Mouse (Mus musculus) forebrain, embryonic 13.5 days (tissue): ENCODE data around the gene Ank2. TPM values are rescaled to one million over a fixed set of nuclear protein-coding genes. Genes with fewer than 3 reads are reported as not detected.

Source experiments
- ATAC-seq: fragments of 200-750 bp; cut with Nextera tagmentation; 2 replicates; pipeline ENCODE4 v1.8.0; 2017
- H3K27ac ChIP-seq: fragments of 300-500 bp; sonication (generic); 2 replicates; pipeline ENCODE4 v1.5.1; 2015; ENCODE audit warnings: inconsistent platforms, mild to moderate bottlenecking, moderate library complexity
- H3K27me3 ChIP-seq: fragments of 300-500 bp; sonication (generic); 2 replicates; pipeline ENCODE4 v1.6.1; 2015; ENCODE audit warnings: mild to moderate bottlenecking, inconsistent platforms
- H3K36me3 ChIP-seq: fragments of 300-500 bp; sonication (generic); 2 replicates; pipeline ENCODE4 v1.6.1; 2015; ENCODE audit warnings: mild to moderate bottlenecking, inconsistent platforms; ENCODE audit not compliant: poor library complexity, severe bottlenecking
- H3K4me1 ChIP-seq: fragments of 300-500 bp; sonication (generic); 2 replicates; pipeline ENCODE4 v1.6.1; 2015; ENCODE audit warnings: inconsistent platforms
- H3K4me2 ChIP-seq: fragments of 300-500 bp; sonication (generic); 2 replicates; pipeline ENCODE4 v1.6.1; 2015; ENCODE audit warnings: inconsistent platforms, mild to moderate bottlenecking, moderate library complexity
- H3K4me3 ChIP-seq: fragments of 300-500 bp; sonication (generic); 2 replicates; pipeline ENCODE4 v1.5.1; 2015; ENCODE audit warnings: mild to moderate bottlenecking, inconsistent platforms
- H3K9ac ChIP-seq: fragments of 300-500 bp; sonication (generic); 2 replicates; pipeline ENCODE4 v1.6.1; 2015; ENCODE audit warnings: mild to moderate bottlenecking, inconsistent platforms
- H3K9me3 ChIP-seq: fragments of 300-500 bp; sonication (generic); replicated peaks from 2 replicates; pipeline ENCODE4 v1.6.1; 2016; ENCODE audit warnings: inconsistent platforms
- WGBS: fragments of 180-500 bp; shearing (Covaris S2); methylation state at CpG from one replicate; pipeline ENCODE4 v1.1.7; 2015; 5-methylcytosine and 5-hydroxymethylcytosine counted together
- polyA plus RNA-seq: library from polyadenylated mRNA; unstranded; fragments of >200 nt; fragmentation: Nextera tagmentation; extraction: Ambion mirVana; gene quantifications from 2 replicates; pipeline ENCODE4 v1.2.1, GENCODE M21; 2015

Ank2 gene
- polyA plus RNA-seq, 1 experiment from 2014 or later: 125 TPM

- no peak overlapping the region for H3K27ac ChIP-seq
- no peak overlapping the region for H3K9ac ChIP-seq
- H3K36me3 ChIP-seq: no peaks in the 10 kb centered on the region
- 91% methylated on average over 3 of the region's 3 CpGs for WGBS
- H3K4me2 ChIP-seq: no peak overlapping the region
- H3K4me1 ChIP-seq: no peaks in the 10 kb centered on the region
- H3K9me3 ChIP-seq: no peaks in the 10 kb centered on the region
- H3K27me3 ChIP-seq: no peaks in the 10 kb centered on the region
- no peak for ATAC-seq
- no peak overlapping the region for H3K4me3 ChIP-seq
These were observed 389.7 kb downstream of the Ank2 start for GRCm38 (mm10) chr3:127109413-127109812.

GRCm38 (mm10) chr3:127108481-127108880, 390.7 kb downstream of the Ank2 start:
- WGBS: 86% methylated on average over 2 of the region's 2 CpGs
- Histone ChIP-seq H3K4me3 (no peak overlapping the region), H3K27me3 (no peaks in the 10 kb centered on the region), H3K4me2 (no peak overlapping the region), H3K36me3 (0 out of 2 replicates have a peak, but pooled peaks cover 3% of the 10 kb centered on the region), H3K9me3 (no peaks in the 10 kb centered on the region), H3K9ac (no peak overlapping the region), H3K27ac (no peak overlapping the region), H3K4me1 (no peaks in the 10 kb centered on the region)
- no peak for ATAC-seq

- no peak for ATAC-seq
- 0 out of 2 replicates have a peak, but pooled peaks cover 3% of the 10 kb centered on the region for H3K36me3 ChIP-seq
- H3K4me2 ChIP-seq: no peak overlapping the region
- no peaks in the 10 kb centered on the region for H3K9me3 ChIP-seq
- H3K9ac ChIP-seq: no peak overlapping the region
- H3K27ac ChIP-seq: no peak overlapping the region
- H3K4me3 ChIP-seq: no peak overlapping the region
- no peaks in the 10 kb centered on the region for H3K4me1 ChIP-seq
- 77% methylated on average over 5 of the region's 5 CpGs for WGBS
- H3K27me3 ChIP-seq: no peaks in the 10 kb centered on the region
These were observed 391.9 kb downstream of the Ank2 start for GRCm38 (mm10) chr3:127107281-127107680.

- WGBS: 100% methylated on average over 1 of the region's 1 CpGs
- H3K27ac ChIP-seq: no peak overlapping the region
- H3K4me1 ChIP-seq: no peaks in the 10 kb centered on the region
- ATAC-seq: no peak
- H3K36me3 ChIP-seq: 0 out of 2 replicates have a peak, but pooled peaks cover 8% of the 10 kb centered on the region
- H3K4me3 ChIP-seq: no peak overlapping the region
- no peaks in the 10 kb centered on the region for H3K27me3 ChIP-seq
- no peaks in the 10 kb centered on the region for H3K9me3 ChIP-seq
- H3K9ac ChIP-seq: no peak overlapping the region
- H3K4me2 ChIP-seq: no peak overlapping the region
These were observed 397.8 kb downstream of the Ank2 start for GRCm38 (mm10) chr3:127101326-127101725.

GRCm38 (mm10) chr3:127097745-127098144, 401.4 kb downstream of the Ank2 start:
- Histone ChIP-seq H3K27me3 (no peaks in the 10 kb centered on the region), H3K9ac (no peak overlapping the region), H3K4me1 (no peaks in the 10 kb centered on the region), H3K27ac (no peak overlapping the region), H3K4me2 (no peak overlapping the region), H3K4me3 (no peak overlapping the region), H3K9me3 (no peaks in the 10 kb centered on the region), H3K36me3 (0 out of 2 replicates have a peak, but pooled peaks cover 5% of the 10 kb centered on the region)
- no peak for ATAC-seq
- 96% methylated on average over 1 of the region's 1 CpGs for WGBS

GRCm38 (mm10) chr3:127097106-127097505, 402.0 kb downstream of the Ank2 start:
- ATAC-seq: no peak
- WGBS: 97% methylated on average over 1 of the region's 1 CpGs
- no peak overlapping the region for H3K4me2 ChIP-seq
- H3K36me3 ChIP-seq: 0 out of 2 replicates have a peak, but pooled peaks cover 5% of the 10 kb centered on the region
- no peaks in the 10 kb centered on the region for H3K9me3 ChIP-seq
- H3K27ac ChIP-seq: no peak overlapping the region
- H3K4me1 ChIP-seq: no peaks in the 10 kb centered on the region
- H3K9ac ChIP-seq: no peak overlapping the region
- no peaks in the 10 kb centered on the region for H3K27me3 ChIP-seq
- no peak overlapping the region for H3K4me3 ChIP-seq

GRCm38 (mm10) chr3:127093631-127094030, 405.5 kb downstream of the Ank2 start:
- Histone ChIP-seq H3K4me3 (no peak overlapping the region), H3K27ac (no peak overlapping the region), H3K27me3 (no peaks in the 10 kb centered on the region), H3K36me3 (0 out of 2 replicates have a peak, but pooled peaks cover 5% of the 10 kb centered on the region), H3K4me2 (no peak overlapping the region), H3K9ac (no peak overlapping the region), H3K4me1 (no peaks in the 10 kb centered on the region), H3K9me3 (no peaks in the 10 kb centered on the region)
- ATAC-seq: no peak
- 92% methylated on average over 4 of the region's 4 CpGs for WGBS

- ATAC-seq: no peak
- 95% methylated on average over 1 of the region's 1 CpGs for WGBS
- H3K27ac ChIP-seq: no peak overlapping the region
These were observed 411.6 kb downstream of the Ank2 start for GRCm38 (mm10) chr3:127087574-127087973.

GRCm38 (mm10) chr3:127086834-127087506, 412.2 kb downstream of the Ank2 start:
- no peaks in the 10 kb centered on the region for H3K27me3 ChIP-seq
- H3K4me1 ChIP-seq: 0 out of 2 replicates have a peak, but pooled peaks cover 4% of the 10 kb centered on the region
- WGBS: 30% methylated on average over 3 of the region's 3 CpGs
- H3K9me3 ChIP-seq: no peaks in the 10 kb centered on the region
- no peak overlapping the region for H3K9ac ChIP-seq
- no peak overlapping the region for H3K27ac ChIP-seq
- H3K4me2 ChIP-seq: no peak overlapping the region
- ATAC-seq: no peak
- H3K4me3 ChIP-seq: no peak overlapping the region
- H3K36me3 ChIP-seq: no peaks in the 10 kb centered on the region

More at GRCm38 (mm10) chr3:127087574-127087973, 411.6 kb downstream of the Ank2 start:
- H3K27me3 ChIP-seq: no peaks in the 10 kb centered on the region
- H3K9me3 ChIP-seq: no peaks in the 10 kb centered on the region
- no peaks in the 10 kb centered on the region for H3K36me3 ChIP-seq
- no peak overlapping the region for H3K4me2 ChIP-seq
- H3K4me1 ChIP-seq: 0 out of 2 replicates have a peak, but pooled peaks cover 4% of the 10 kb centered on the region
- H3K4me3 ChIP-seq: no peak overlapping the region
- H3K9ac ChIP-seq: no peak overlapping the region

GRCm38 (mm10) chr3:127077369-127077768, 421.8 kb downstream of the Ank2 start:
- H3K36me3 ChIP-seq: no peaks in the 10 kb centered on the region
- no peak for ATAC-seq
- H3K4me3 ChIP-seq: no peak overlapping the region
- no peaks in the 10 kb centered on the region for H3K27me3 ChIP-seq
- H3K4me1 ChIP-seq: peaks cover 8% of the 10 kb centered on the region
- H3K27ac ChIP-seq: no peak overlapping the region
- H3K9ac ChIP-seq: no peak overlapping the region
- H3K9me3 ChIP-seq: no peaks in the 10 kb centered on the region
- no peak overlapping the region for H3K4me2 ChIP-seq
- WGBS: 94% methylated on average over 5 of the region's 5 CpGs

GRCm38 (mm10) chr3:127075531-127076280, 423.4 kb downstream of the Ank2 start:
- no peaks in the 10 kb centered on the region for H3K9me3 ChIP-seq
- no peak overlapping the region for H3K27ac ChIP-seq
- H3K36me3 ChIP-seq: no peaks in the 10 kb centered on the region
- 53% methylated on average over 8 of the region's 8 CpGs for WGBS
- H3K4me1 ChIP-seq: peaks cover 16% of the 10 kb centered on the region
- 0 out of 2 replicates have a peak, but pooled peaks have one; percentile 30 for ATAC-seq
- H3K4me3 ChIP-seq: no peak overlapping the region
- H3K4me2 ChIP-seq: no peak overlapping the region
- no peaks in the 10 kb centered on the region for H3K27me3 ChIP-seq
- H3K9ac ChIP-seq: no peak overlapping the region

- H3K36me3 ChIP-seq: no peaks in the 10 kb centered on the region
- WGBS: 67% methylated on average over 1 of the region's 1 CpGs
- H3K4me2 ChIP-seq: no peak overlapping the region
- H3K27ac ChIP-seq: no peak overlapping the region
- H3K4me3 ChIP-seq: no peak overlapping the region
- H3K9ac ChIP-seq: no peak overlapping the region
- peaks cover 16% of the 10 kb centered on the region for H3K4me1 ChIP-seq
- no peak for ATAC-seq
- H3K27me3 ChIP-seq: no peaks in the 10 kb centered on the region
- no peaks in the 10 kb centered on the region for H3K9me3 ChIP-seq
These were observed 427.7 kb downstream of the Ank2 start for GRCm38 (mm10) chr3:127071471-127071870.
